Mouse (Mus musculus): ENCODE results near the gene Ppm1a.

DNA sequence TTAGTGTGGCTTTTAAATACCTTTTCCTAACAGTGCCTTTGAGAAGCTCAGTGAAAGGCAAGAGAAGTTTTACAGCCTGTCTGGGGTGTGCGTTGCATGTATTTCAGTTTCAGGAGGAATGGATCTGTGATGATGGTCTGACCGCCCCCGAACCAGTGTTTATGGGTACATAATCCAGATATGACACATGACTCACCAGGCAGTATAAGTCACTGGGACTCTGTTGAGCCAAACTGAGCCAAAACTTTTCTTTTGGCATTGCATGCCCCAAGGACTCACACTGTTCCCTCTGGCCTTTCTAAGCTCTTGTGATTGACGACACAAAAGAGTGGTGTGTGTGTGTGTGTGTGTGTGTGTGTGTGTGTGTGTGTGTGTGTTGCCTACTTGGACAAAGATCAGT lies 8.4 kb upstream of the Ppm1a start:
- no peak for TF ChIP-seq POLR2A (IDR thresholded peaks at IDR 0.05; ENCODE audit: borderline replicate concordance, extremely low read depth, insufficient read depth, insufficient read length, poor library complexity, severe bottlenecking)
- TF ChIP-seq CTCF (IDR thresholded peaks at IDR 0.05; ENCODE audit: borderline replicate concordance, extremely low read depth, insufficient read depth, insufficient read length), result no peak
